Mouse (Mus musculus) liver, postnatal 0 days (tissue): Measurements from ENCODE around the gene Ptprk.

Experiments used
- CTCF ChIP-seq: sonication (generic); IDR thresholded peaks from 2 replicates; pipeline ENCODE4 v1.5.1; 2016; ENCODE audit warnings: antibody characterized with exemption, low read depth
- EP300 ChIP-seq: IDR thresholded peaks from 2 replicates; pipeline ENCODE4 v1.6.1; 2016; ENCODE audit warnings: antibody characterized with exemption, low read depth, mild to moderate bottlenecking

- TF ChIP-seq EP300 (0 out of 2 replicates have a peak, but pooled peaks have one; percentile 4), CTCF (no peak)
These were observed 493.4 kb downstream of the Ptprk start for GRCm38 (mm10) chr10:28568047-28568446.
